Mouse (Mus musculus) v-Abl transformed pro-B cells (cell line): Measurements from ENCODE around the gene Ttc13.

Experiments used
- in situ Hi-C, 2 experiments: fragments of 400-800 bp; cut with MboI; formaldehyde crosslinking; loops; one replicate each; pipeline ENCODE4 v1.15.1; 2025; ENCODE audit not compliant: unreplicated experiment in 2 of 2

The Ttc13 gene

DNA sequence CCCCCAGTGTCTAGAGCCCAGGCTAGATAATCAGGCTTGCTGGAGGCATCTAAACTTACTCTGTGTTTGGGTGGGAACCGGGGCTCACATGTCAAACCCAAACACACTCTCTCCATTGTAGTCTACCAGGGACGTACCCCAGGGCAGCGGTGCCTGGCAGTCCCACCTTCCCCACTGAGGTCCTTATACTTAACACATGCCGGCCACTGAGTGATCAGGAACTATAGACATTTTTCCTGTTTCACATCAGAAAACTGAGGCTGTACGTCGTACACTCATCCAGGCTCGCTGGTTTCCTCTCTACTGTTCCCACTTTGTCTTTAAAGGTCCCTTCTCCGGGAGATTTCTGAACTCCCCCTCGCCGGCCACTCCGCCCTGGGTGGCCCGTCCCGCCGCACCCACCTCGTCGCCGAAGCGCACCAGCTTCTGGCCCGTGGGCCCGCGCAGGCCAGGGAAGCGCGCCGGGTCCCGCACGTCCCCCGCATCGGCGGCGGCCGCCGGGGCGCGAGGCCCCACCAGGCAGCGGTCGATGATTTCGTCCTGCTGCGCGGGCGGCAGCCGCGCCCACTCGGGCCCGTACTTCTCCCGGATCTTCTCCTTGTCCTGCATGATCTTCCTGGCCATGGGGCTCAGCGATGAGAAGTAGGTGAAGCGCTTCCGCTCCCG, 59.2 kb downstream of the Ttc13 start:
- in situ Hi-C loops, result no loop called here

DNA sequence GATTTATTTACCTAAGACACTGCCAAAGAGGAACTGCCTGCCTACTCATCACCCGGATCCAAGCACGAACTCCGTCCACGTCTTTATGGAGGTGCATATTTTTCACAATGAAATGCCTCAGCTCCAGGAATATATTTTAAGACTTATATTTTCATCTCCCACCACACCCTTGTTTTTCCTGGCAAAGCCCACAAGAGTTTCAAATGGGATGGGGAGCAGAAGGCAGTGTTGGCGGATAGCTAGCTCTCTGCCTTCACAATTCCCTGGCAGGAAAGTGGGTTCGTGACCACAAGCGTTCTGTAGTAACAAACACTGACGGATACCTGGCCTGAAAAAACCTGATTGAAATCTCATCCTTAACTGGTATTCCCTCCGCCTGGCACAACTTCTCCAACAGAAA, 60.0 kb downstream of the Ttc13 start:
- in situ Hi-C loops, result no loop called here

DNA sequence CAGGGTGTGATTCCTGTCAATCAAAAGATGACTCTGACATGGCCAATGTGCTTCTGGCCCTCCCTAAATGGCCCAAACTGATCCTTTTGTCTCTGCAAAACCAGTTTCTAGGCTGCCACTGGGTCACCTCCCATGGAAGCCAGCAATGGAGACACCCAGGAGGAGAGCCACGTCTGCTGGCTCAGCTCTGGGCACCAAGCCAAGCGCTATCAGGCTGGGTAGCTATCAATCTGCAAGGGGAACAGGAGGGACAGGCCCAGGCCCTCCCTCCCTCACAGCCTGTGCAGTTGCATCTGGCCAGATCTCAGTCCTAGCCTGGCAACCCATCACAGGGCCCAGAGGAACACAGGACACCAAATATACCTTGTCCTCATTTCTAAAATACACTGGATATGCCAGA, 63.4 kb downstream of the Ttc13 start:
- in situ Hi-C loops, result no loop called here

GRCm38 (mm10) chr8:124657961-124658360, 63.8 kb downstream of the Ttc13 start:
- in situ Hi-C loops, result no loop called here

DNA sequence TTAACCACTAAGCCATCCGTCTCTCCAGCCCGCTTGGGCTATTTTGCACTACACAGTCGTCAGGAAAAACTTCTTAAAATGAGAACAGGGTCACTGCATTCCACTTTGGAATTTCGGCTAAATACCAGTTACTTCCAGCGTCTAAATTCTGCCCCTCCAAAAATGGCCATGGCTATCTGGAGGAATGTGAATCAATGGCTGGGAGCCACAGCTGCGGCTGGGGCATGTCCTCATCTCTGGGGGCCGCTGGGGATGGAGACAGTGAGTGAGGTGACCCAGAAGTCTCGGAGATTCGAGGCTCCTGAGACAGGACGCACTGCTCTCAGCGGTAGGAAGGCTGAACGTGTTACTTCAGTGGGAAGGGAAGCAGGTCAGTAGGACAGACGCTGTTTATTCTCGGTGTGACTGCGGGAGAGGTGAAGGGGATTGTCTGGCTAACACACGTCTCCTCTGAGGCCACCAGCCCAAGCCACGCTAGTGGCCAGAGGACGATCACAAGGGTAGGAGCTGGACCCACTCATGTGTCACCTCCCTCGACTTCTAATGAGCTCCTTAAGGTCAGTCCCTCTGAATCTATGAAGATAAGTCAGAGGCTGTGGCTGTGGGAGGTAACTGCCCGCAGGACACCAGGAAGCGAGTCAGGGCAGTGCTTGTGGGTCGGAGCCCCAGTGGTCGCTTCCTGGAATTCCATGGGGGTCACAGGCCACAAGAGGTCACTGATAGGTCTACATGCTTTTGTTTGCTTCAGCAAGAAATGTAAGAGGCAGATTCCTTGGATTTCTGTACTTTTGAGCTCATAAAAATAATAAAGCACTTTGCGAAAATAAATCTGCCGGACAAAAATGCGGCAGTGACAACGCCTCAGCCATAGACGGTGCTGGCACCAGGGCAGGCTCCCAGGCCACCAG, 68.0 kb downstream of the Ttc13 start:
- in situ Hi-C loops, result no loop called here

DNA sequence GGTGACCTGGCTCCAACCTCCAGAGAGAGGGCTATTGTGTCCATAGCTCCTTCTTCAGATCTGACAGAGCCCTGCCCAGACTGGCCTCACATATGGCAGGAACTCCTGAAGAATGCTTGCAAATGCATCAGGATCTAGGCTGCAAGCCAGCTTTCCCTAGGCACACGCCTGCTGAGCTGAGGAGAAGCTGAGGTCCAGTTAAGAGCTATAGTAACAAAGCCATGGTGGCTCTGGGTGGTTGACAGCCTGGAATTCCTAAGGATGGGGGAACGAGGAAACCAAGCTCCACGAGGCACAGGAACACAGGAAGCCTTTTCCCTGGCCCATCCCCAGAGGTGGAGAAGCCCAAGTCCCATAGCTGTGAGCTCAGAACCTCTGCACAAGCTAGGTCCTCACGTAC, 69.2 kb downstream of the Ttc13 start:
- in situ Hi-C loops, result no loop called here

DNA sequence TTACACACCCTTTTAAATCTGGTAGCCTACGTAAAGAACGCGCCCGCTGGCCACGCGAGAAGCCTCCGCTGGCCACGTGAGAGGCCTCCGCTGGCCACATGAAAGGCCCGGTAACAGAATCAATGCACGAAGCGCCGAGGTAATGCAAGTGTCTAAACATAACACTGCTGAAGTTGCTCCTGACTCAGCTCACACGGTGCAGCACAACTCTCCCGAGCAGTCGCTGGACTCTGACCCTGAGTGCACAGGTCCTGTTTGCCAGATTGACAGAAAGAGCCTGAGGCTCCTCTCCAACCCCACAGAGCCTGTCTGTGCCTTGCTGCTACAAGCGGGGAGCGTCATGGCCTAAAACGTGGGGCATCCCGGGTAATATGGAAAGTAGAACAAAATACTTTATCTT, 70.0 kb downstream of the Ttc13 start:
- in situ Hi-C loops, result no loop called here

- in situ Hi-C loops, result no loop called here
Observed at GRCm38 (mm10) chr8:124648311-124648710, 73.5 kb downstream of the Ttc13 start.

DNA sequence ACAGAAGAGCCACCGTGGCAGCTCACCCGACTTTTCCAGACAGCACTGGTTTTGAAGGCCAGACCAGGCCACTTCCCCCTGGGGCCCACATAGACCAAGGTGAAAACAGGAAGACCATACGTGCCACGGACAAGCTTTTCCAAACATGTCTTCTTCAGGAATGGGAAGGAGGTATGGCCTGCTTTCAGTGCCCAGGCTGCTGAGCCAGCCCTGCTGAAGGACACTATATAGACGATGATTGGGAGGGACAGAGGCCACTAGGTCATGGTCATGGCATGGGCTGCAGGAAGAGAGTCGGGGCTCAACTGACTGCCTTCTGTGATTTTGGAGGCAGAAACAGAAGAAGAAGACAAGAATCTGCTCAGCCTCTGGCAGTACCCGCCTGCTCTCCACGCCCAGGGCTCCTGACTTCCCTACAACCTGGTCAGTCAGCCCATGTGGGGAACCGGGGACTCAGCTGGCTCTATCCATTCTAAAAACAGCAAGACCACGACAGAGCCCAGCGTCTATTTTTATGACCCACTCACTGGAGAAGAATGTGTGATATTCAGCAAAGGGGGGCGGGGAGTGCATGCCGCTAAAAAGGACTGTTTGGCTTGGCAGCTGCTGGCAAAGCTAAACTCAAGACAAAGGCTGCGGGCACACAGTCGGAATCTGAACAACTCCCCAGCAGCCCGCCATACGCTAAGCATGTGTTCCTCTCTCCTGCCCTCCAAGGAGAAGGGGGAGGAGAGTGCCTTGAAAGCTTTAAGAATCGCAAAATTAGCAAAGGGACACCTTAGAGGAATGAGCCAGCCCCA, 78.0 kb downstream of the Ttc13 start:
- in situ Hi-C loops, result no loop called here

- in situ Hi-C loops, result no loop called here
Observed at GRCm38 (mm10) chr8:124641599-124641998, 80.2 kb downstream of the Ttc13 start.

- in situ Hi-C loops, result no loop called here
Observed at GRCm38 (mm10) chr8:124635247-124635502, 86.6 kb downstream of the Ttc13 start.

DNA sequence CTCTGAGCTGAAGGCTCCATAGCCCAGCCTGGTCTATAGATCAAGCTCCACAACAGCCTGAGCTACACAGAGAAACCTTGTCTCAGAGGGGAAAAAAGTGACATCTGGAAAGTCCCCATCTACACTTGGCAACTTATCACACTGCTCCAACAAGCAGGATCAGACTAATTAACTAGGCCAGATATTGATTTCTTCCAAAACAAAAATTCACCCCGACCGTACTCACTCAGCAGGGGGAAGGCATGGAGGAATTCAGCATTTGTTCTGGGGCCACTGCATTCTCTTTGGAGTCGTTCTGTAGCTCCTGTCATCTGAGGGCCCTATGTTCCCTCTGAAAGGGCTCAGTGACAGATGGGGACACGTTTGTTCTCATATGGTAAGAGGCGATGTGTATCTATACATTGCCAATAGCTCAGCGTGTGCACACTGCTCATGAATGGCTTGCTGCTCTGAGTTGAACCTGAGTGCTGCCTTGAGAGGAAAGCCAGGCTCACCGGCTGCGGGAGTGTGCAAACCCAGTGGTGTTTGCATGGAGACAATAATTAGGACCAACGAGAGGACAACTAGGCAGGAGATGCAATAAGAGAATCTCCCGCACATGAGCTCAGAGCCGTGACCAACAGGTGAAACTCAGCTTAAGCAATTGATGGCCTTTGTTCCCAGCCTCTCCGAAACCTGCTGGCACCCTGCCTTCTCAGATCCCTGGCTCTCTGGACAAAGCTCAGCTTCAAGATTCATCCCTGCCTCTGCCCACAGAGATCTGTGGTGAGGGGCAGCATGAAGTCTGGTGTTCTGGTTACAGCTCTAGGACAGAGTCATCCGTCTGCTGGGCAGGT, 87.2 kb downstream of the Ttc13 start:
- in situ Hi-C loops, result no loop called here

- in situ Hi-C loops, result no loop called here
Observed at GRCm38 (mm10) chr8:124633001-124633703, 88.6 kb downstream of the Ttc13 start.

- in situ Hi-C loops, result no loop called here
Observed at GRCm38 (mm10) chr8:124631966-124632365, 89.8 kb downstream of the Ttc13 start.

GRCm38 (mm10) chr8:124630891-124631290, 90.9 kb downstream of the Ttc13 start:
- in situ Hi-C loops, result no loop called here

- in situ Hi-C loops, result no loop called here
Observed at GRCm38 (mm10) chr8:124630489-124630888, 91.3 kb downstream of the Ttc13 start.

- in situ Hi-C loops, result loop anchor here (10.0 kb wide), 1 partner anchor 409 kb away; no protein-coding TSS in a partner anchor
Observed at GRCm38 (mm10) chr8:124626251-124626650, 95.5 kb downstream of the Ttc13 start.
